In genomic region chr11:99112700-99113099, GRCm38 (mm10) we compare ENCODE assay signal across 11 mouse cellular contexts. TPM values are rescaled to one million over a fixed set of nuclear protein-coding genes. Genes with fewer than 3 reads are reported as not detected.
A peak's percentile ranks its signal among the peaks of the same experiment; 100 is the strongest.
DNase-seq lines count a peak whose midpoint lies in the region; ATAC-seq and TF ChIP-seq lines count a peak whose summit lies in the region.
"Had no signal": no experiment of that assay in that cellular context is flagged by ENCODE, and none has a peak within 500 bp of the region (broad histone marks: within the 10 kb centered on the region; RNA-seq: fewer than 3 reads in every experiment).

No protein-coding gene starts in this region.

- WGBS in forebrain, embryonic 10.5 days: 25% methylated on average over 5 of the region's 5 CpGs
- WGBS in forebrain, embryonic 13.5 days: 28% methylated on average over 5 of the region's 5 CpGs
- WGBS in kidney, embryonic 16.5 days: 33% methylated on average over 5 of the region's 5 CpGs
- WGBS in hindbrain, embryonic 14.5 days: 15% methylated on average over 5 of the region's 5 CpGs

- peak overlapping the region; percentile 81 for H3K27ac ChIP-seq in forebrain, embryonic 10.5 days
- H3K27ac ChIP-seq in forebrain, embryonic 13.5 days: no peak overlapping the region
- H3K27ac ChIP-seq in kidney, embryonic 16.5 days (ENCODE audit: low read length): peak overlapping the region; percentile 73
- H3K27ac ChIP-seq in hindbrain, embryonic 14.5 days: peak overlapping the region; percentile 41; the same call in 1 of the 2 replicates
- H3K27ac ChIP-seq: macrophage had no signal

- no peak for ATAC-seq in forebrain, embryonic 13.5 days
- ATAC-seq in kidney, embryonic 16.5 days (ENCODE audit: low FRiP score, low TSS enrichment): no peak
- no peak for ATAC-seq in hindbrain, embryonic 14.5 days (ENCODE audit: low FRiP score)
- ATAC-seq in CD4-positive, CD25-positive, alpha-beta regulatory T cell, adult 4 months: no peak

- H3K4me3 ChIP-seq in forebrain, embryonic 10.5 days: peak overlapping the region; percentile 18; the same call in 1 of the 2 replicates
- no peak overlapping the region for H3K4me3 ChIP-seq in forebrain, embryonic 13.5 days
- no peak overlapping the region for H3K4me3 ChIP-seq in kidney, embryonic 16.5 days (ENCODE audit: low read length)
- no peak overlapping the region for H3K4me3 ChIP-seq in hindbrain, embryonic 14.5 days (replicated peaks; ENCODE audit: low read length)
- no peak overlapping the region for H3K4me3 ChIP-seq in myocyte

- peaks cover 29% of the 10 kb centered on the region for H3K4me1 ChIP-seq in forebrain, embryonic 10.5 days
- peaks cover 7% of the 10 kb centered on the region for H3K4me1 ChIP-seq in forebrain, embryonic 13.5 days
- peaks cover 17% of the 10 kb centered on the region for H3K4me1 ChIP-seq in kidney, embryonic 16.5 days (ENCODE audit: insufficient read depth, low read length)
- 0 out of 2 replicates have a peak, but pooled peaks cover 5% of the 10 kb centered on the region for H3K4me1 ChIP-seq in hindbrain, embryonic 14.5 days (replicated peaks; ENCODE audit: control insufficient read depth, insufficient read depth, low read length)

- no peak for DNase-seq in forebrain, embryonic 10.5 days (ENCODE audit: extremely low spot score, low spot score)
- DNase-seq in kidney, postnatal 25 days: no peak
- DNase-seq in hindbrain, embryonic 14.5 days (ENCODE audit: low spot score): no peak
- DNase-seq in adrenal gland, adult 18-20 months (ENCODE audit: low spot score in 2 of 2): no peak
- DNase-seq: heart, postnatal 36 days had no signal

- H3K36me3 ChIP-seq in forebrain, embryonic 10.5 days (replicated peaks): no peaks in the 10 kb centered on the region
- H3K36me3 ChIP-seq in forebrain, embryonic 13.5 days (ENCODE audit: poor library complexity, severe bottlenecking): no peaks in the 10 kb centered on the region
- no peaks in the 10 kb centered on the region for H3K36me3 ChIP-seq in kidney, embryonic 16.5 days (ENCODE audit: insufficient read depth, low read length)
- no peaks in the 10 kb centered on the region for H3K36me3 ChIP-seq in hindbrain, embryonic 14.5 days (replicated peaks; ENCODE audit: control insufficient read depth, insufficient read depth)
- H3K36me3 ChIP-seq in myocyte (ENCODE audit: control insufficient read depth, insufficient read depth): no peaks in the 10 kb centered on the region
- H3K36me3 ChIP-seq: G1E had no signal

- no peak for TF ChIP-seq POLR2A in myocyte (IDR thresholded peaks at IDR 0.05; ENCODE audit: insufficient read length, low read depth)

- H3K79me2 ChIP-seq in myocyte (ENCODE audit: control insufficient read depth, insufficient read depth): no peaks in the 10 kb centered on the region

- H3K4me2 ChIP-seq in forebrain, embryonic 13.5 days: no peak overlapping the region
- no peak overlapping the region for H3K4me2 ChIP-seq in kidney, embryonic 16.5 days (replicated peaks; ENCODE audit: low read depth, low read length)
- H3K4me2 ChIP-seq in hindbrain, embryonic 14.5 days (replicated peaks): no peak overlapping the region
- H3K4me2 ChIP-seq in myocyte (ENCODE audit: low read depth): peak overlapping the region; percentile 18

- H3ac ChIP-seq in myocyte (ENCODE audit: control insufficient read depth, insufficient read length): no peak overlapping the region

- no peaks in the 10 kb centered on the region for H3K27me3 ChIP-seq in forebrain, embryonic 10.5 days (ENCODE audit: poor library complexity, severe bottlenecking)
- H3K27me3 ChIP-seq in forebrain, embryonic 13.5 days: no peaks in the 10 kb centered on the region
- H3K27me3 ChIP-seq in kidney, embryonic 16.5 days (ENCODE audit: insufficient read depth, low read length): no peaks in the 10 kb centered on the region
- no peaks in the 10 kb centered on the region for H3K27me3 ChIP-seq in hindbrain, embryonic 14.5 days (ENCODE audit: control insufficient read depth, insufficient read depth, low read length)
- no peaks in the 10 kb centered on the region for H3K27me3 ChIP-seq in myocyte (ENCODE audit: control insufficient read depth, insufficient read depth, insufficient read length)

- H3K9ac ChIP-seq in forebrain, embryonic 13.5 days: no peak overlapping the region
- H3K9ac ChIP-seq in kidney, embryonic 16.5 days (replicated peaks; ENCODE audit: low read length): no peak overlapping the region
- no peak overlapping the region for H3K9ac ChIP-seq in hindbrain, embryonic 14.5 days

- H3K9me3 ChIP-seq in forebrain, embryonic 10.5 days: peaks cover 6% of the 10 kb centered on the region; the same call in 1 of the 2 replicates
- H3K9me3 ChIP-seq in forebrain, embryonic 13.5 days (replicated peaks): no peaks in the 10 kb centered on the region
- 0 out of 2 replicates have a peak, but pooled peaks cover 4% of the 10 kb centered on the region for H3K9me3 ChIP-seq in kidney, embryonic 16.5 days (ENCODE audit: low read length)
- no peaks in the 10 kb centered on the region for H3K9me3 ChIP-seq in hindbrain, embryonic 14.5 days (ENCODE audit: control insufficient read depth, low read length)

TF ChIP-seq in myocyte, 11 proteins besides CTCF, POLR2A, EP300 and RAD21:
- no peak for TF ChIP-seq TCF12 (IDR thresholded peaks at IDR 0.05; ENCODE audit: insufficient read depth, poor library complexity, severe bottlenecking)
- TF ChIP-seq E2F4 (IDR thresholded peaks at IDR 0.05; ENCODE audit: insufficient read depth): no peak
- TF ChIP-seq POLR2AphosphoS2 (IDR thresholded peaks at IDR 0.05; ENCODE audit: insufficient read length, low read depth): no peak
- no peak for TF ChIP-seq SRF (IDR thresholded peaks at IDR 0.05; ENCODE audit: control insufficient read depth, insufficient read length, low read depth)
- no peak for TF ChIP-seq CEBPB (IDR thresholded peaks at IDR 0.05; ENCODE audit: insufficient read depth, poor library complexity, severe bottlenecking)
- TF ChIP-seq USF1 (IDR thresholded peaks at IDR 0.05; ENCODE audit: low read depth): no peak
- TF ChIP-seq MYOG (IDR thresholded peaks at IDR 0.05; ENCODE audit: control insufficient read depth in 1 of 3, insufficient read depth in 1 of 3, insufficient read length in 2 of 3, low read depth in 2 of 3): no peak
- TF ChIP-seq TCF3 (IDR thresholded peaks at IDR 0.05; ENCODE audit: insufficient read length, low read depth): no peak
- no peak for TF ChIP-seq MAX (IDR thresholded peaks at IDR 0.05; ENCODE audit: low read depth)
- no peak for TF ChIP-seq MYOD1 (IDR thresholded peaks at IDR 0.05; ENCODE audit: control insufficient read depth in 1 of 3, insufficient read length in 2 of 3, low read depth in 2 of 3)
- no peak for TF ChIP-seq REST (IDR thresholded peaks at IDR 0.05; ENCODE audit: insufficient read depth, insufficient read length)
TF ChIP-seq in myocyte: peak in this region for 0.

RNA-seq across cellular contexts. Expression of gene Tns4, which starts 23.6 kb away (rescaled TPM):
- polyA plus RNA-seq in forebrain, embryonic 10.5 days (2016; fragmentation: Nextera tagmentation; extraction: Ambion mirVana): 0.49 and 0.81 TPM in 2 replicates
- not detected in 2 replicates for polyA plus RNA-seq in forebrain, embryonic 13.5 days (2015; fragmentation: Nextera tagmentation; extraction: Ambion mirVana)
- polyA plus RNA-seq in kidney, embryonic 16.5 days (2015; fragmentation: Nextera tagmentation; extraction: Ambion mirVana): 0.17 and 0.22 TPM in 2 replicates
- polyA plus RNA-seq in hindbrain, embryonic 14.5 days (2014; fragmentation: Nextera tagmentation; extraction: Ambion mirVana): 0.20 TPM in 1 of 2 replicates, not detected in the other
- polyA plus RNA-seq in myocyte (2012; fragmentation: generic; extraction: Trizol): 0.11 TPM
- polyA plus RNA-seq in CD4-positive, CD25-positive, alpha-beta regulatory T cell, adult 4 months (2017; shearing (Covaris generic)): under 1 TPM in 1 of 2 experiments, not detected in 1; 0.35 TPM
- total RNA-seq in adrenal gland, adult 18-20 months (2021): under 1 TPM; 0.43 to 0.67 TPM

RNA-seq across cellular contexts. Expression of gene Ccr7, which starts 42.2 kb away (rescaled TPM):
- polyA plus RNA-seq in forebrain, embryonic 10.5 days (2016; fragmentation: Nextera tagmentation; extraction: Ambion mirVana): 0.25 and 0.30 TPM in 2 replicates
- 0.14 TPM in 1 of 2 replicates, not detected in the other for polyA plus RNA-seq in forebrain, embryonic 13.5 days (2015; fragmentation: Nextera tagmentation; extraction: Ambion mirVana)
- polyA plus RNA-seq in kidney, embryonic 16.5 days (2015; fragmentation: Nextera tagmentation; extraction: Ambion mirVana): 0.19 and 0.41 TPM in 2 replicates
- polyA plus RNA-seq in hindbrain, embryonic 14.5 days (2014; fragmentation: Nextera tagmentation; extraction: Ambion mirVana): 0.23 TPM in 1 of 2 replicates, not detected in the other
- polyA plus RNA-seq in myocyte (2012; fragmentation: generic; extraction: Trizol): 0.38 TPM
- 100 to 1,000 TPM; 277 to 361 TPM for polyA plus RNA-seq in CD4-positive, CD25-positive, alpha-beta regulatory T cell, adult 4 months (2017; shearing (Covaris generic))
- total RNA-seq in adrenal gland, adult 18-20 months (2021): under 1 TPM in 1 of 2 experiments, not detected in 1; 0.38 TPM
- polyA plus RNA-seq: G1E had no signal

Comparison
In these comparisons a context has a peak if more than half of its experiments do, and no peak if none do; other contexts are left out.
1. RNA of gene Ccr7, which starts 42.2 kb away (polyA plus RNA-seq): 277 to 361 TPM in CD4-positive, CD25-positive, alpha-beta regulatory T cell, adult 4 months; 0.19 to 0.41 TPM in kidney, embryonic 16.5 days, 0.38 TPM in myocyte (single experiment), 0.25 to 0.30 TPM in forebrain, embryonic 10.5 days, 0.14 TPM in forebrain, embryonic 13.5 days and 0.23 TPM in hindbrain, embryonic 14.5 days; every median in the first group is over 100 times any median in the second.